Mouse (Mus musculus) CH12.LX (cell line): ENCODE measurements at regions not wholly inside any gene's neighbourhood (a gene's known extent, or its start where the extent isn't known, plus 50 kb on each side); places are given as distances from the start of the nearest gene placed in this dataset.

Experiments
- DNase-seq: peaks from one replicate; pipeline ENCODE4 v3.0.0-alpha.2; 2013; ENCODE audit errors: extremely low read depth
- H3K27ac ChIP-seq: 2 replicates; pipeline ENCODE4 v1.5.1; 2012; ENCODE audit warnings: low read depth, mild to moderate bottlenecking, control low read depth, moderate library complexity; ENCODE audit not compliant: insufficient read depth
- H3K27me3 ChIP-seq: replicated peaks from 2 replicates; pipeline ENCODE3; 2012; ENCODE audit warnings: inconsistent platforms
- H3K36me3 ChIP-seq, 2 experiments: replicated peaks in 1 of 2; 2 replicates each; pipeline versions ENCODE3 to v1.6.1; 2012; ENCODE audit warnings: inconsistent platforms in 1 of 2, low read length in 1 of 2, mild to moderate bottlenecking in 1 of 2, mixed read lengths in 1 of 2, moderate library complexity in 1 of 2; ENCODE audit not compliant: control insufficient read depth in 1 of 2, insufficient read depth in 1 of 2
- H3K4me1 ChIP-seq, 2 experiments: 2 replicates each; pipeline ENCODE4 v1.6.1; 2012; ENCODE audit warnings: inconsistent platforms in 1 of 2, moderate library complexity in 1 of 2; ENCODE audit not compliant: insufficient read depth in 2 of 2, control insufficient read depth in 1 of 2
- H3K4me2 ChIP-seq: 2 replicates; pipeline ENCODE4 v1.6.1; 2012; ENCODE audit warnings: low read depth, mild to moderate bottlenecking, control low read depth; ENCODE audit not compliant: poor library complexity, insufficient read depth, severe bottlenecking
- H3K4me3 ChIP-seq, 3 experiments: fragments of 150-350 bp in 1 of 3; sonication (generic) in 1 of 3; replicated peaks in 1 of 3; 2 replicates each; pipeline versions ENCODE3 to v1.5.1; 2011 to 2012; ENCODE audit warnings: low read depth in 2 of 3, low read length in 2 of 3, mild to moderate bottlenecking in 2 of 3, moderate library complexity in 2 of 3, control low read depth in 1 of 3, improper control_type of control experiment in 1 of 3, inconsistent platforms in 1 of 3, mixed read lengths in 1 of 3; ENCODE audit not compliant: poor library complexity in 1 of 3
- H3K79me2 ChIP-seq: replicated peaks from 2 replicates; pipeline ENCODE4 v1.6.1; 2012; ENCODE audit warnings: mild to moderate bottlenecking, moderate library complexity; ENCODE audit not compliant: control insufficient read depth, poor library complexity, insufficient read depth, severe bottlenecking; ENCODE audit errors: extremely low read depth
- H3K9ac ChIP-seq: 2 replicates; pipeline ENCODE4 v1.6.1; 2012; ENCODE audit warnings: low read depth, mild to moderate bottlenecking, control low read depth, moderate library complexity; ENCODE audit not compliant: insufficient read depth
- H3K9me3 ChIP-seq: replicated peaks from 2 replicates; pipeline ENCODE3; 2012; ENCODE audit warnings: low read length, inconsistent platforms, mixed read lengths
- CHD1 ChIP-seq: IDR thresholded peaks from 2 replicates; pipeline ENCODE4 v1.6.1; 2012; ENCODE audit warnings: low read depth, low read length, improper control_type of control experiment, inconsistent platforms
- CTCF ChIP-seq, 2 experiments: IDR thresholded peaks in 1 of 2; conservative IDR thresholded peaks in 1 of 2; 2 replicates each; pipeline ENCODE4 v1.5.1; 2011 to 2012; ENCODE audit warnings: low read depth in 2 of 2, low read length in 2 of 2, improper control_type of control experiment in 1 of 2, inconsistent platforms in 1 of 2, mild to moderate bottlenecking in 1 of 2, moderate library complexity in 1 of 2
- ELF1 ChIP-seq: IDR thresholded peaks from 2 replicates; pipeline ENCODE4 v1.6.1; 2014; ENCODE audit warnings: low read depth, mild to moderate bottlenecking, inconsistent platforms, low read length, improper control_type of control experiment
- HCFC1 ChIP-seq: IDR thresholded peaks from 2 replicates; pipeline ENCODE4 v1.6.1; 2012; ENCODE audit warnings: low read depth, mild to moderate bottlenecking, inconsistent platforms, low read length, improper control_type of control experiment
- IRF4 ChIP-seq: IDR thresholded peaks from 2 replicates; pipeline ENCODE4 v1.6.1; 2014; ENCODE audit warnings: low read depth, mild to moderate bottlenecking, inconsistent platforms, low read length, improper control_type of control experiment
- MAX ChIP-seq: IDR thresholded peaks from 2 replicates; pipeline ENCODE4 v1.6.1; 2011; ENCODE audit warnings: low read length, improper control_type of control experiment
- MEF2A ChIP-seq: IDR thresholded peaks from 2 replicates; pipeline ENCODE4 v1.6.1; 2014; ENCODE audit warnings: low read depth, mild to moderate bottlenecking, inconsistent platforms, low read length, improper control_type of control experiment, borderline replicate concordance
- MXI1 ChIP-seq: IDR thresholded peaks from 2 replicates; pipeline ENCODE4 v1.6.1; 2011; ENCODE audit warnings: mild to moderate bottlenecking, low read depth, low read length, improper control_type of control experiment
- MYC ChIP-seq: IDR thresholded peaks from 2 replicates; pipeline ENCODE4 v1.6.1; 2011; ENCODE audit warnings: low read depth, mild to moderate bottlenecking, improper control_type of control experiment, low read length
- NRF1 ChIP-seq: IDR thresholded peaks from 2 replicates; pipeline ENCODE4 v1.6.1; 2014; ENCODE audit warnings: low read depth, mild to moderate bottlenecking, inconsistent platforms, low read length, improper control_type of control experiment, moderate library complexity
- RAD21 ChIP-seq: IDR thresholded peaks from 2 replicates; pipeline ENCODE4 v1.6.1; 2011; ENCODE audit warnings: low read depth, mild to moderate bottlenecking, low read length, improper control_type of control experiment, moderate library complexity
- RCOR1 ChIP-seq: conservative IDR thresholded peaks from 2 replicates; pipeline ENCODE4 v1.6.1; 2012; ENCODE audit warnings: low read depth, mild to moderate bottlenecking, inconsistent platforms, low read length, improper control_type of control experiment
- SIN3A ChIP-seq: IDR thresholded peaks from 2 replicates; pipeline ENCODE4 v1.6.1; 2012; ENCODE audit warnings: low read length, improper control_type of control experiment, inconsistent platforms
- TBP ChIP-seq: conservative IDR thresholded peaks from 2 replicates; pipeline ENCODE4 v1.6.1; 2011; ENCODE audit warnings: low read depth, low read length, improper control_type of control experiment
- UBTF ChIP-seq: IDR thresholded peaks from 2 replicates; pipeline ENCODE4 v1.6.1; 2012; ENCODE audit warnings: low read depth, mild to moderate bottlenecking, inconsistent platforms, low read length, improper control_type of control experiment, moderate library complexity
- USF2 ChIP-seq: conservative IDR thresholded peaks from 2 replicates; pipeline ENCODE4 v1.6.1; 2011; ENCODE audit warnings: low read depth, low read length, improper control_type of control experiment
- ZC3H11A ChIP-seq: IDR thresholded peaks from 2 replicates; pipeline ENCODE4 v1.6.1; 2012; ENCODE audit warnings: low read depth, mild to moderate bottlenecking, inconsistent platforms, low read length, improper control_type of control experiment
- ZNF384 ChIP-seq: IDR thresholded peaks from 2 replicates; pipeline ENCODE4 v1.6.1; 2012; ENCODE audit warnings: low read depth, low read length, improper control_type of control experiment, inconsistent platforms
- dilution Hi-C: fragments of 300-500 bp; cut with MboI; formaldehyde crosslinking; loops from 2 replicates; pipeline ENCODE4 v1.14.3; 2020; ENCODE audit warnings: low sequenced_read_pairs; ENCODE audit not compliant: extremely low pct_unique_long_range_greater_than_20kb, extremely low pct_ligation_motif_present
- in situ Hi-C: fragments of 300-500 bp; cut with MboI; formaldehyde crosslinking; loops from 3 replicates; pipeline ENCODE4 v1.14.3; 2019; ENCODE audit warnings: low sequenced_read_pairs, low pct_ligation_motif_present, low pct_unique_long_range_greater_than_20kb, mixed read lengths

DNA sequence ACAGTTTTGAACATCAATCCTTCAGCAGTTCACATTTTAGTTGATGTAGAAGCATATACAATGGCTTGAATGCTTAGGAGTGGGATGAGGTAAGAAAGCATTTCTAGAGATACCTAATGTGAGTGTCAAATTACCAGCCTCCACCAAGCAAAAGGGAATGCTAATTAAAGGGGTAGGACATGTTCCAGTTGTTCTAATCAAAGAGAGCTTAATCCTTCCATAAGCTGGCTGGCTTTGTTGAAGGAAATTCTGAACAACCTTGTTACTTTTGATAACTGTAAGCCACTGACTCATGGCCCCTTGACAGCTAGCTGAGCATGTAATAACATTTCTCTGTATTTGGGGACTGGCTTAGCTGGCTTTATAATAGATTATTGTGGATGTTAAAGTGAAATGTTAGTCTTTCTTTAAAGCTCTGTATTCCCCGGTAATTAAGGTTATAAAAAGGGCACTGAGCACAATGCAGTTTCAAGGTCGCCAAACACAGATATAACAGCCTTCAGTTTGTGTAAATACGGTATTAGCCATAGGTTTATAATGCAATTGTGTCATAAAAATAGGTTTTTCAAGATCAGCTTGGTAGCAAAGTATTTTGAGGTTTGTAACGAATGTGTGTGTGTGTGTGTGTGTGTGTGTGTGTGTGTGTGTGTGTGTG lies 1211.5 kb downstream of the Pcdh9 start:
- Histone ChIP-seq H3K36me3 (no peaks in the 10 kb centered on the region), H3K4me3 (no peak overlapping the region), H3K9me3 (peaks cover 33% of the 10 kb centered on the region), H3K4me2 (no peak overlapping the region), H3K79me2 (no peaks in the 10 kb centered on the region), H3K9ac (no peak overlapping the region), H3K4me1 (no peaks in the 10 kb centered on the region), H3K27ac (no peak overlapping the region), H3K27me3 (no peaks in the 10 kb centered on the region)
- TF ChIP-seq CTCF (conservative IDR thresholded peaks at IDR 0.05 in 1 of 2, IDR thresholded peaks at IDR 0.05 in 1 of 2; ENCODE audit: low read depth in 2 of 2, low read length in 2 of 2) (no peak), MXI1 (no peak), MAX (no peak), MEF2A (no peak), RAD21 (no peak), MYC (no peak), TBP (no peak), HCFC1 (no peak), ZNF384 (no peak), IRF4 (no peak), RCOR1 (no peak), ELF1 (no peak), SIN3A (no peak), UBTF (no peak), CHD1 (no peak), ZC3H11A (no peak), NRF1 (no peak)
- dilution Hi-C loops (no loop called here), in situ Hi-C loops (no loop called here)
- no peak for DNase-seq

DNA sequence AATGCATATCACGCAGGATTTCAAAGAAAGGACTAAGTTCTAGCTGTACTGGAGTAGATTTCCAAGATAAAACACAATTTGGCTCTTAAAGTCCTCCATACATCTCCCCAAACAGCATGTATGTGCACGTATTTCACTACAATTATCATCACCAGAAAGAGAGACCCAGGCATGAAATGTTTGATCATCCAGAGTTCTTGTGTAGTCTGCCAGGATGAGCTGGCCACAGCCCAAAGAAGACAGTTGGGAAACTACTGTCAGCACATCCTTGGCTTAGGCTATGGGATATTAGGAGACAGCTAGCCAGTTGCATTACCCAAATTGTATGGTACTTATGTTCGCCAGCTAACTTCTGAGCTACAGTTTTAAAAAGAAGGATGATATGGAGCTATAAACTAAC lies 1216.3 kb downstream of the Pcdh9 start:
- Histone ChIP-seq H3K27me3 (no peaks in the 10 kb centered on the region), H3K4me3 (no peak overlapping the region), H3K4me1 (no peaks in the 10 kb centered on the region), H3K79me2 (no peaks in the 10 kb centered on the region), H3K4me2 (no peak overlapping the region), H3K36me3 (no peaks in the 10 kb centered on the region), H3K27ac (no peak overlapping the region), H3K9me3 (peaks cover 26% of the 10 kb centered on the region), H3K9ac (no peak overlapping the region)
- no peak for DNase-seq
- dilution Hi-C loops, result no loop called here
- no peak for TF ChIP-seq USF2
- no peak for TF ChIP-seq MXI1
- no peak for TF ChIP-seq MEF2A
- TF ChIP-seq RAD21, result no peak
- in situ Hi-C loops, result no loop called here
